8 mouse cellular contexts compared by ENCODE assay signal in the genomic region with DNA sequence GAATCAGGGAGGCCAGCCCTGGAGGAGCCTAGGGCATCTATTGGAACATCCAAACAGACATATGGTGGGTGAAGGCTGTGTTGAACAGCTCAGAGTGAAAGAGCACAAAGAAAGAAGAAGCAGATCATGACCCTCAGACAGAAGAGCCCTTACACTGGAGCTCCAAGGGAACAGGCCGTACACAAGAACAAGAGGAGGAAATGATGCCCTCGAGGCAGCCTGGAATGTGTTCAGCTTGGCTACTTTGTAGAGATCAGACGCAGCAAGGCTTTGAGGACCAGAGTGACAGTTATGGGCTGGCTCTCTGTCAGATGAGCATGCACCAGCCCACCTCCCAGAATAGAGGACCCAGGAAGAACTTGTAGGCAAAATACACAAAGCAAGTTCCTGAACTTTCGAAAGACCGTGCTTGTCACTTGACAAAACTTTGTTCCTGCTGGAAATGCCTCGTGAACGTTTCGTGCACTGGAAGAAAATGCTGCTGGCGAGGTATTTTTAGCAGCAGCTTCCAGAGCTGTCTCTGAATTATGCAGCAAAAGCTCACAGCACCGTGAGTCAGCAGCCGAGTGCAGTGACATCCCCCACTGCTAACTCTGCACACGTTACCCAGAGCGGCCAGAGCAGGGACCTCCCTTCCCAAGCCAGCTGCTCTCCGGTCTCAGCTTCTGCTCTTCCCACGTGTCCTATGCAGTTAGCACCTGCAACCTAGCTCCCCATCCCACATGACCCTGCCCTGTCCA. TPM values are rescaled to one million over a fixed set of nuclear protein-coding genes. Genes with fewer than 3 reads are reported as not detected.
DNase-seq lines count a peak whose midpoint lies in the region; ATAC-seq lines count a peak whose summit lies in the region.

No protein-coding gene starts in this region.

- no peak overlapping the region for H3K4me3 ChIP-seq in hindbrain, embryonic 11.5 days (ENCODE audit: low read depth, low read length)
- no peak overlapping the region for H3K4me3 ChIP-seq in midbrain, embryonic 15.5 days

- no peaks in the 10 kb centered on the region for H3K9me3 ChIP-seq in hindbrain, embryonic 11.5 days (ENCODE audit: control insufficient read depth, low read length)
- no peaks in the 10 kb centered on the region for H3K9me3 ChIP-seq in midbrain, embryonic 15.5 days

- 58% methylated on average over 15 of the region's 15 CpGs for WGBS in hindbrain, embryonic 11.5 days
- WGBS in midbrain, embryonic 15.5 days: 42% methylated on average over 15 of the region's 15 CpGs

- H3K27me3 ChIP-seq in hindbrain, embryonic 11.5 days (ENCODE audit: control insufficient read depth, insufficient read depth, low read length): no peaks in the 10 kb centered on the region
- no peaks in the 10 kb centered on the region for H3K27me3 ChIP-seq in midbrain, embryonic 15.5 days (replicated peaks)

- H3K4me1 ChIP-seq in hindbrain, embryonic 11.5 days (replicated peaks; ENCODE audit: control insufficient read depth, insufficient read depth, low read length): no peaks in the 10 kb centered on the region
- peaks cover 11% of the 10 kb centered on the region for H3K4me1 ChIP-seq in midbrain, embryonic 15.5 days

- H3K27ac ChIP-seq in hindbrain, embryonic 11.5 days (ENCODE audit: low read depth, low read length): no peak overlapping the region
- H3K27ac ChIP-seq in midbrain, embryonic 15.5 days: peak overlapping the region; percentile 35; the same call in 1 of the 2 replicates

- ATAC-seq in hindbrain, embryonic 11.5 days (ENCODE audit: low FRiP score): no peak
- ATAC-seq in midbrain, embryonic 15.5 days (replicated peaks): peak; percentile 66

- peak; percentile 44 for DNase-seq in cerebellum, adult 11-12 months
- no peak for DNase-seq in cerebellum, adult 11 months
- peak; percentile 66 for DNase-seq in adrenal gland, adult 8-10 months
- peak; percentile 39 to 52 for DNase-seq in frontal cortex, postnatal 25 days (ENCODE audit: low spot score in 2 of 2)
- peak; percentile 27 for DNase-seq in hindbrain, embryonic 11.5 days (ENCODE audit: low spot score)
- DNase-seq in left cerebral cortex, adult 8-10 months (ENCODE audit: low spot score in 2 of 2): peak; percentile 48 to 89
- peak; percentile 46 to 67 for DNase-seq in thymus, postnatal 36 days

- no peak overlapping the region for H3K9ac ChIP-seq in hindbrain, embryonic 11.5 days (ENCODE audit: low read depth, low read length)
- H3K9ac ChIP-seq in midbrain, embryonic 15.5 days: no peak overlapping the region

- H3K4me2 ChIP-seq in hindbrain, embryonic 11.5 days (replicated peaks; ENCODE audit: low read depth, low read length): no peak overlapping the region
- H3K4me2 ChIP-seq in midbrain, embryonic 15.5 days: no peak overlapping the region; the same call in 1 of the 2 replicates

- H3K36me3 ChIP-seq in hindbrain, embryonic 11.5 days (ENCODE audit: control insufficient read depth, insufficient read depth, low read length): no peaks in the 10 kb centered on the region
- H3K36me3 ChIP-seq in midbrain, embryonic 15.5 days (replicated peaks): no peaks in the 10 kb centered on the region

RNA-seq across cellular contexts. Expression of a gene that starts 45.9 kb away (rescaled TPM):
- 1 to 10 TPM in 2 of 4 experiments, under 1 TPM in 2; 0.52 to 2.1 (median 1.1) TPM for total RNA-seq in adrenal gland, adult 8-10 months (2022)
- 0.96 and 1.1 TPM in 2 replicates for polyA plus RNA-seq in hindbrain, embryonic 11.5 days (2014; fragmentation: Nextera tagmentation; extraction: Ambion mirVana)
- 10 to 100 TPM; 57.7 to 68.9 (median 59.1) TPM for total RNA-seq in left cerebral cortex, adult 8-10 months (2022)
- 4.7 and 6.1 TPM in 2 replicates for polyA plus RNA-seq in midbrain, embryonic 15.5 days (2015; fragmentation: Nextera tagmentation; extraction: Ambion mirVana)

RNA-seq across cellular contexts. Expression of a gene that starts 46.0 kb away (rescaled TPM):
- under 1 TPM in 1 of 4 experiments, not detected in 3; 0.19 TPM for total RNA-seq in adrenal gland, adult 8-10 months (2022)
- 0.08 and 0.20 TPM in 2 replicates for polyA plus RNA-seq in hindbrain, embryonic 11.5 days (2014; fragmentation: Nextera tagmentation; extraction: Ambion mirVana)
- 1 to 10 TPM; 1.1 to 1.9 (median 1.6) TPM for total RNA-seq in left cerebral cortex, adult 8-10 months (2022)
- 0.10 and 0.28 TPM in 2 replicates for polyA plus RNA-seq in midbrain, embryonic 15.5 days (2015; fragmentation: Nextera tagmentation; extraction: Ambion mirVana)

RNA-seq across cellular contexts. Expression of a gene that starts 54.9 kb away (rescaled TPM):
- 100 to 1,000 TPM; 118 to 131 (median 125) TPM for total RNA-seq in adrenal gland, adult 8-10 months (2022)
- polyA plus RNA-seq in hindbrain, embryonic 11.5 days (2014; fragmentation: Nextera tagmentation; extraction: Ambion mirVana): 23.7 and 29.2 TPM in 2 replicates
- total RNA-seq in left cerebral cortex, adult 8-10 months (2022): 10 to 100 TPM; 68.7 to 79.4 (median 72.7) TPM
- polyA plus RNA-seq in midbrain, embryonic 15.5 days (2015; fragmentation: Nextera tagmentation; extraction: Ambion mirVana): 35.0 and 38.1 TPM in 2 replicates

Comparison
In these comparisons a context has a peak if more than half of its experiments do, and no peak if none do; other contexts are left out.
1. RNA of a gene that starts 45.9 kb away (total RNA-seq): 57.7 to 68.9 TPM in left cerebral cortex, adult 8-10 months; 0.52 to 2.1 TPM in adrenal gland, adult 8-10 months; every median in the first group is over 10 times any median in the second.